Mouse (Mus musculus) midbrain, embryonic 14.5 days (tissue): Measurements from ENCODE around the gene Pkd2l1. TPM values are rescaled to one million over a fixed set of nuclear protein-coding genes. Genes with fewer than 3 reads are reported as not detected.

Source experiments
- ATAC-seq: fragments of 200-750 bp; cut with Nextera tagmentation; 2 replicates; pipeline ENCODE4 v1.8.0; 2017; ENCODE audit warnings: moderate number of reproducible peaks, moderate library complexity; ENCODE audit not compliant: low FRiP score, low TSS enrichment
- DNase-seq: peaks from one replicate; pipeline ENCODE4 v3.0.0-alpha.2; 2015
- H3K27ac ChIP-seq: fragments of 300-500 bp; sonication (generic); replicated peaks from 2 replicates; pipeline ENCODE4 v1.5.1; 2014; ENCODE audit warnings: mild to moderate bottlenecking, low read depth, low read length, moderate library complexity
- H3K27me3 ChIP-seq: fragments of 300-500 bp; sonication (generic); 2 replicates; pipeline ENCODE4 v1.6.1; 2014; ENCODE audit warnings: low read length, control low read depth, mixed read lengths; ENCODE audit not compliant: control insufficient read depth, insufficient read depth
- H3K36me3 ChIP-seq: fragments of 300-500 bp; sonication (generic); 2 replicates; pipeline ENCODE4 v1.6.1; 2014; ENCODE audit warnings: low read length, control low read depth; ENCODE audit not compliant: control insufficient read depth, insufficient read depth
- H3K4me1 ChIP-seq: fragments of 300-500 bp; sonication (generic); 2 replicates; pipeline ENCODE4 v1.6.1; 2014; ENCODE audit warnings: mild to moderate bottlenecking, antibody characterized with exemption, low read length, control low read depth; ENCODE audit not compliant: control insufficient read depth, insufficient read depth
- H3K4me2 ChIP-seq: fragments of 300-500 bp; sonication (generic); 2 replicates; pipeline ENCODE4 v1.6.1; 2014; ENCODE audit warnings: mild to moderate bottlenecking, low read length, moderate library complexity
- H3K4me3 ChIP-seq: fragments of 300-500 bp; sonication (generic); replicated peaks from 2 replicates; pipeline ENCODE4 v1.5.1; 2014; ENCODE audit warnings: low read depth, low read length
- H3K9ac ChIP-seq: fragments of 300-500 bp; sonication (generic); replicated peaks from 2 replicates; pipeline ENCODE4 v1.6.1; 2014; ENCODE audit warnings: mild to moderate bottlenecking, low read length, moderate library complexity
- H3K9me3 ChIP-seq: fragments of 300-500 bp; sonication (generic); 2 replicates; pipeline ENCODE4 v1.6.1; 2016; ENCODE audit warnings: low read length, control low read depth, mixed read lengths; ENCODE audit not compliant: control insufficient read depth
- WGBS: fragments of 180-500 bp; shearing (Covaris S2); extraction: QIAGEN DNeasy Blood & Tissue Kit; methylation state at CpG from one replicate; pipeline ENCODE4 v1.1.7; 2014; 5-methylcytosine and 5-hydroxymethylcytosine counted together
- polyA plus RNA-seq: library from polyadenylated mRNA; unstranded; fragments of >200 nt; fragmentation: Nextera tagmentation; extraction: Ambion mirVana; gene quantifications from 2 replicates; pipeline ENCODE4 v1.2.1, GENCODE M21; 2014

Pkd2l1 gene
- polyA plus RNA-seq, 1 experiment from 2014 or later = not detected

DNA sequence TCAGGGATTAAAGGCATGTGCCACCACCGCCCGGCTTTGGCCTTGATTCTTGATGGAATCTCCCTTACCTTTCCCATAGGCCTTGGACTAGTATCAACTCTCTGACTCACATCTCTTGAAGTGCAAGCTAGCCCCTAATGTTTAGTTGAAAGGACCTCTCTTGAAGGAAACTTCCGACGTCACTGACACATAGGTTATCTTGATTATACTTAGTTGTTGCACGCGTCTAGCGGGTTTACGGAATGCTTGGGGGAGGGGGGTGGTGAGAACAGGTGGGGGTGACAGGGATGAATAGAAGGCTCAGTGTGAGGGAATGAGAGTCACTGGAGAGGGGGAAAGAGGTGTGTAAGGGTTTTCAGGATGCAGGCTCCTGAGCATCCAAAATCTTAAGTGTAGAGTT is 45.3 kb downstream of the Pkd2l1 start:
- Histone ChIP-seq H3K27ac (no peak overlapping the region), H3K4me1 (peaks cover 13% of the 10 kb centered on the region), H3K9me3 (no peaks in the 10 kb centered on the region), H3K4me3 (no peak overlapping the region), H3K27me3 (no peaks in the 10 kb centered on the region), H3K4me2 (no peak overlapping the region), H3K9ac (no peak overlapping the region), H3K36me3 (peaks cover 18% of the 10 kb centered on the region)
- DNase-seq (no peak), ATAC-seq (no peak)
- 94% methylated on average over 8 of the region's 8 CpGs for WGBS

DNA sequence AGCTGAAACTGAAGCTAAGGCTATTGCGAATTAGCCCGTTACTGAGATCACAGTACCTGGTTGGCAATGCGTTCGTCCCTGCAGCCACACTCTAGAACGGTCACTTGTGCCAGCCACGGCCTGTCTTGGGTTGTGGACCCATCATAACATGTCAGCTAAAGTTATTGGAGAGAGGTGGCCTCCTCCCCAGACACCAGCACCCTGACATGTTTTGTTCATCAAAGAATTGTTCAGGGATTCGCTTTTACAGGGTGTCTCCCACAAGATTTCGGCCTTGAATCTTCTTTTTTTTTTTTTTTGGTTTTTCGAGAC is 45.7 kb downstream of the Pkd2l1 start:
- no peak for DNase-seq
- no peaks in the 10 kb centered on the region for H3K9me3 ChIP-seq
- no peaks in the 10 kb centered on the region for H3K27me3 ChIP-seq
- H3K4me1 ChIP-seq = peaks cover 13% of the 10 kb centered on the region
- H3K4me2 ChIP-seq = peak overlapping the region; percentile 60
- ATAC-seq = peak; percentile 40; the same call in 1 of the 2 replicates
- peak overlapping the region; percentile 67 for H3K4me3 ChIP-seq
- H3K9ac ChIP-seq = peak overlapping the region; percentile 75
- peaks cover 23% of the 10 kb centered on the region for H3K36me3 ChIP-seq
- peak overlapping the region; percentile 66 for H3K27ac ChIP-seq
- 61% methylated on average over 9 of the region's 9 CpGs for WGBS

DNA sequence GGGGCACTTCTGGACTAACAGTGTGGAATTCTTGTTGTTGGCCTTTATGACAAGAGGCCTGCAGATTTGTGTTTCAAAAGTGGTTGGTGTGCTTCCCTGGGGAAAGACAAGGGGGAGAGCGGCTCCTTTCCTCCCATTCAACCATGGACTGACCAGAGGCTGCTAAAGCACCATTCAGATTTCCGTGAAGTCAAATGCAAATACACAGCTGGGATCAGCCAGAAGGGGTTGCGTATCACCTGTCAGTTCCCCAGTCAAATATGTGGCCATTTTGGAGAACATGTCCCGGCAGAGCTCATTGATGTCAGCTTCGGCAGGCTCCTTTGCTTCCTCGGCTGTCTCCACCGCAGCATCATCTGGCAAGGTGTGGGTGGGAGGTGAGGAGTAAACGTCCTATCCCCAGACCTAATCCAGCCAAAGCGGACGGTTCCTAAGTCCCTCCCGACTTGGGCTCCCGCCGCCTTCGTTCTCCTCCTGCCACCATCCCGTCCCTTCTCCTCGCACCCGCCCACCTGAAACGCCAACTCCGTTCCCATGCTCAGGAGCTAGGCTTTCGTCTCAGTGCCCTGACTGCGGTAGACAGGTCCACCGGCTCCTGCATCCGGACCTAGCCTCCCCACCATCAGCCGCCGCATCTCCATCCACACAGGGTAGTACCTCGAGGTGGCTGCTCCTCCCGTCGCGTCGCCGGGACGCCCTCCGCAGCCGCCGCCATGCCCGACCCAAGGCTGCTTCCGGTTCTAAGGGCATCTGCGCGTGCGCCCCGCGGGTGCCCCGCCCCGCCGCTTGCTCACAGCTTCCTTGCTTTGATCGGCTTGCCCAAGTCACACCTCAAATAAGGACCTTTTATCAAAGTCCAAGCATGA is 46.3 kb downstream of the Pkd2l1 start, which contains the start of gene Bloc1s2:
Bloc1s2 (minus strand) TSS at position 745 of the 866 bp plus-strand sequence.
- Histone ChIP-seq H3K27me3 (no peaks in the 10 kb centered on the region), H3K27ac (peak within 1 kb of the TSS; percentile 66), H3K9ac (peak within 1 kb of the TSS; percentile 75), H3K4me3 (peak within 1 kb of the TSS; percentile 67), H3K4me1 (peaks cover 13% of the 10 kb centered on the region), H3K4me2 (peak within 1 kb of the TSS; percentile 60), H3K9me3 (no peaks in the 10 kb centered on the region), H3K36me3 (peaks cover 29% of the 10 kb centered on the region)
- ATAC-seq = peak; percentile 66
- WGBS = 2% methylated on average over 46 of the region's 46 CpGs
- peak; percentile 93 for DNase-seq

- Histone ChIP-seq H3K4me1 (peaks cover 13% of the 10 kb centered on the region), H3K4me3 (no peak overlapping the region), H3K36me3 (peaks cover 41% of the 10 kb centered on the region), H3K27ac (no peak overlapping the region), H3K9me3 (no peaks in the 10 kb centered on the region), H3K27me3 (no peaks in the 10 kb centered on the region), H3K4me2 (no peak overlapping the region), H3K9ac (no peak overlapping the region)
- DNase-seq = no peak
- no peak for ATAC-seq
- WGBS = 95% methylated on average over 9 of the region's 9 CpGs
Observed at GRCm38 (mm10) chr19:44144366-44144765, 47.9 kb downstream of the Pkd2l1 start.

DNA sequence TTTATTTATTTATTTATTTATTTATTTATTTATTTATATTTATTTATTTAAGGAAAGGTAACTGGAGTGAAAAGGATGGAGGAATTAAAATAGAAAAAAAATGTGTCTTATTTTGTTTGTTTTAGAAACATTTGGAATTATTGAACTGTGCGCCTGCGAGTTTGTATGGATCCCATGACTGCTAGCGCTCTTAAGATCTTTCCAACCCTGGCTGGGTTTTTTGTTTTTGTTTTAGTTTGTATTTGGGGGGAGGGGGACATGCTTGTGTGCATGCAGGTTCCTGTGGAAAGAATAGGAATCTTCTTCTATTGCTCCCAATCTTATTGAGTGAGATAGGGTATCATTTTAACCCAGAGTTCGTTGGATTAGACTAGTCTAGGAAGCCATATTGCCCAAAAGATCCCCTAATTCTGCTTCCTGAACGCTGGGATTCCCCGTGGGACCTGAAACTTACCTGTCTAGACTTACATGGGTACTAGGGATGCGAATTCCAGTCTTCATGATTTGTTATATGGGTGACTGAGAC is 56.2 kb downstream of the Pkd2l1 start:
- DNase-seq = no peak

GRCm38 (mm10) chr19:44135072-44135959 is 56.9 kb downstream of the Pkd2l1 start, which contains the start of gene Cwf19l1:
TSS of gene Cwf19l1 (minus strand) at chr19:44135876.
- Histone ChIP-seq H3K9me3 (no peaks in the 10 kb centered on the region), H3K4me2 (peak within 1 kb of the TSS; percentile 84), H3K27me3 (no peaks in the 10 kb centered on the region), H3K4me3 (peak within 1 kb of the TSS; percentile 67), H3K36me3 (peaks cover 39% of the 10 kb centered on the region), H3K4me1 (peaks cover 4% of the 10 kb centered on the region), H3K27ac (peak within 1 kb of the TSS; percentile 94), H3K9ac (peak within 1 kb of the TSS; percentile 72)
- ATAC-seq = peak; percentile 91
- peak; percentile 96 for DNase-seq
- WGBS = under 1% methylated on average over 45 of the region's 45 CpGs

More for the DNA sequence above, 56.2 kb downstream of the Pkd2l1 start:
- no peaks in the 10 kb centered on the region for H3K27me3 ChIP-seq
- peak overlapping the region; percentile 49; the same call in 1 of the 2 replicates for H3K27ac ChIP-seq
- peaks cover 4% of the 10 kb centered on the region for H3K4me1 ChIP-seq
- H3K9me3 ChIP-seq = no peaks in the 10 kb centered on the region
- peaks cover 37% of the 10 kb centered on the region for H3K36me3 ChIP-seq
- 19% methylated on average over 7 of the region's 7 CpGs for WGBS
- H3K4me2 ChIP-seq = peak overlapping the region; percentile 55
- H3K9ac ChIP-seq = peak overlapping the region; percentile 27
- no peak; the same call in 1 of the 2 replicates for ATAC-seq
- H3K4me3 ChIP-seq = peak overlapping the region; percentile 67

DNA sequence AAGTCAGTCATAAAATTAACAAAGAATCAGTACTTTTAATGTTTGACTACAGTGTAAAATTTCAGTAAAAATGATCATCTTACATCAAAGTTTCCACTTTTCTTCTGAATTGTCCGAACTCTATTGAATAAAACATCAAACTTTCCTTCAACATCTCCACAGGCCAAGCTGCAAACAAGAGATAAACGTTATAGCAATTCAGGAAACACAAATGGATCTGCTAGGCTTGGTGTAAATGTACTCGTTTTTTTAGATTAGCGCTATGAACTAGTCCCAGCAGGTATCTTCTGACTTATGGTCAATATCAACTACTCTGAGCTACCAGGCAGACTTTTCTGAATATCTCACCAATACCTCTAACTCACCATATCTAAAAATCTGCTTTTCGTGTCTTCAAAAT is 59.3 kb downstream of the Pkd2l1 start:
- no peak overlapping the region for H3K4me3 ChIP-seq
- no peaks in the 10 kb centered on the region for H3K27me3 ChIP-seq
- peaks cover 4% of the 10 kb centered on the region for H3K4me1 ChIP-seq
- H3K36me3 ChIP-seq = peaks cover 43% of the 10 kb centered on the region
- WGBS = 93% methylated on average over 5 of the region's 5 CpGs
- H3K27ac ChIP-seq = no peak overlapping the region
- no peaks in the 10 kb centered on the region for H3K9me3 ChIP-seq
- no peak for DNase-seq
- ATAC-seq = no peak
- H3K4me2 ChIP-seq = no peak overlapping the region
- no peak overlapping the region for H3K9ac ChIP-seq

DNA sequence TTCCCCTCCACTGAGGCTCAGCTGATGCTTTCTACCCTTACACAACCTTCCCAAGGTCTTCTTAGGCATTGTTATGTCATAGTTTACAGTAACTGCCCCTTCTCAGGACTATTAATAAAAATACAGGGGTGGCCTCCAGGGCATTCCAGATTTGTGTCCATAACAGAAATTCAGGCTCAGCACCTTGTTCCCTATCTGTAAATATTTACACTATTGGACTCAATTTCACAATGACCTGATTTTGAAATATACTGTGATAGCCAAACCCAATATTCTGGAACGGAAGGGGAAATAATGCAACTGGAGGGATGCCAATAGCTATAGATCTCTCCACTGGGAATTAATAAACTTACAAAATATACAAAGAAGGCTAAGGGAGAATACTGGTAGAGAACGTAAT is 63.7 kb downstream of the Pkd2l1 start:
- no peaks in the 10 kb centered on the region for H3K4me1 ChIP-seq
- no peak overlapping the region for H3K4me2 ChIP-seq
- 93% methylated on average over 2 of the region's 2 CpGs for WGBS
- H3K9me3 ChIP-seq = no peaks in the 10 kb centered on the region
- no peak overlapping the region for H3K4me3 ChIP-seq
- ATAC-seq (no peak), DNase-seq (no peak)
- no peak overlapping the region for H3K9ac ChIP-seq
- H3K36me3 ChIP-seq = peaks cover 81% of the 10 kb centered on the region
- H3K27ac ChIP-seq = no peak overlapping the region
- no peaks in the 10 kb centered on the region for H3K27me3 ChIP-seq
